Mouse (Mus musculus): ENCODE measurements around the gene Trim33. TPM values are rescaled to one million over a fixed set of nuclear protein-coding genes. Genes with fewer than 3 reads are reported as not detected.

Gene Trim33
- total and polyA plus RNA-seq, 2 experiments from 2014 or later, result 5.5 to 22.8 TPM

DNA sequence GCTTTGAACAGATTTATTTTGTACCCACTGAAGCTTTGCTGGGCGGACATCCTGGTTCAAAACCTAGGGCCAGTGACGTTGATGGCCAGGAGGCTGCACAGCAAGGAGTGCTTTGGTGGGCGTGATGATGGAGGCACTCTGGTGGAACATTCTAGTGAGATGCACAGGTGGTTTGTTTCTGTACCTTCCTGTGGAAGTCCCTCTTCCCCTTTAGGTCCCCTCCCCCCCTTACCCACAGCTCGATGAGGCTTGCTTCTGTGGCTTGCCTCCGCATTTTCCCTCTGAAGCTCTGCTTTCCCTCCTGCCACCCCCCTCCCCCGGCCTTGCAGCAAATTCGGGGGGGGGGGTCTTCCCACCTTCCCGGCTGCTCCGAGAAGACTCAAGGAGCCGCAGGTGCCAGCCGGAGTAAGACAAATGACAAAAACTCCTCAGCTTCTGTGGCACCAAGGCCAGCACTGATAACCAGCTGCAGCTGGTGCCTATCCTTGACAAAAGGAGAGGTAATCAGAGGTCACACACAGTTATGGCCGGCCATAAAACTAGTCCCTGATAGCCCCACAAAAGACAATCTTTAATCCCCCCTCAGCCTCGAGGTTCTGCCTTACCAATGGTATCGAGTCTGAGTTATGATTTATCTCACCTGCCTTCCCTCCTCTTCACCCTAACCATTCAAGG lies 96.2 kb downstream of the Trim33 start:
- Histone ChIP-seq H3K4me2 (ENCODE audit: low read depth, low read length) (no peak overlapping the region), H3K4me3 (ENCODE audit: low read depth, low read length) (no peak overlapping the region), H3K36me3 (replicated peaks; ENCODE audit: control insufficient read depth, insufficient read depth, low read length) (no peaks in the 10 kb centered on the region), H3K27me3 (ENCODE audit: control insufficient read depth, insufficient read depth, low read length) (no peaks in the 10 kb centered on the region), H3K9ac (replicated peaks; ENCODE audit: low read depth, low read length) (no peak overlapping the region), H3K27ac (ENCODE audit: low read depth) (no peak overlapping the region), H3K4me1 (ENCODE audit: control insufficient read depth, insufficient read depth) (no peaks in the 10 kb centered on the region), H3K9me3 (replicated peaks; ENCODE audit: control insufficient read depth, low read length) (no peaks in the 10 kb centered on the region)
- ATAC-seq (ENCODE audit: insufficient read depth, low read depth) (no peak), DNase-seq (ENCODE audit: low spot score) (no peak)
- 51% methylated on average over 14 of the region's 14 CpGs for WGBS
- no peak for TF ChIP-seq CTCF (IDR thresholded peaks at IDR 0.05; ENCODE audit: low read depth)
- no peak for TF ChIP-seq EP300 (IDR thresholded peaks at IDR 0.05; ENCODE audit: low read depth)

DNA sequence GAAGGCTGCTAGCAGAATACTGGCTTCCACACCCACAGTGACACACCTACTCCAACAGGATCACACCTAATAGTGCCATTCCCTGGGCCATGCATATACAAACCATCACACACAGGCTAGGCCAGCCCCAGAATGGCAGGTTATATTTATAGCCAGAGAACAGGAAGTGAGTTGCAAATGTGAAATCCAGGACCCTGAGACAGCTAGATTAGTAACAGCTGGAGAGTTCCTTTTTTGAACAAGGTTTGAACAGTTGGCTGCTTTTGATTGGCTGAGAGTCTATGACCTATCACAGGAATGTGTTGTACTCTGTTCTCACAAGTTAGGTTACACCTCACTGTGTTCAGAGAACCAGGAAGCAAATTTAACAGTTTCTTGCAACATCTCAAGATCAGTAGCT lies 98.9 kb downstream of the Trim33 start:
- no peak overlapping the region for H3K4me2 ChIP-seq (ENCODE audit: low read depth, low read length)
- peak; percentile 36 for DNase-seq (ENCODE audit: low spot score)
- peak; percentile 49 for ATAC-seq (ENCODE audit: insufficient read depth, low read depth)
- no peak for TF ChIP-seq EP300 (IDR thresholded peaks at IDR 0.05; ENCODE audit: low read depth)
- no peak for TF ChIP-seq CTCF (IDR thresholded peaks at IDR 0.05; ENCODE audit: low read depth)
- H3K4me3 ChIP-seq (ENCODE audit: low read depth, low read length), result no peak overlapping the region
- H3K27ac ChIP-seq (ENCODE audit: low read depth), result no peak overlapping the region
- H3K9ac ChIP-seq (replicated peaks; ENCODE audit: low read depth, low read length), result no peak overlapping the region
- no peaks in the 10 kb centered on the region for H3K4me1 ChIP-seq (ENCODE audit: control insufficient read depth, insufficient read depth)
- no peaks in the 10 kb centered on the region for H3K36me3 ChIP-seq (replicated peaks; ENCODE audit: control insufficient read depth, insufficient read depth, low read length)
- 0 out of 2 replicates have a peak, but pooled peaks cover 5% of the 10 kb centered on the region for H3K9me3 ChIP-seq (replicated peaks; ENCODE audit: control insufficient read depth, low read length)
- no peaks in the 10 kb centered on the region for H3K27me3 ChIP-seq (ENCODE audit: control insufficient read depth, insufficient read depth, low read length)

DNA sequence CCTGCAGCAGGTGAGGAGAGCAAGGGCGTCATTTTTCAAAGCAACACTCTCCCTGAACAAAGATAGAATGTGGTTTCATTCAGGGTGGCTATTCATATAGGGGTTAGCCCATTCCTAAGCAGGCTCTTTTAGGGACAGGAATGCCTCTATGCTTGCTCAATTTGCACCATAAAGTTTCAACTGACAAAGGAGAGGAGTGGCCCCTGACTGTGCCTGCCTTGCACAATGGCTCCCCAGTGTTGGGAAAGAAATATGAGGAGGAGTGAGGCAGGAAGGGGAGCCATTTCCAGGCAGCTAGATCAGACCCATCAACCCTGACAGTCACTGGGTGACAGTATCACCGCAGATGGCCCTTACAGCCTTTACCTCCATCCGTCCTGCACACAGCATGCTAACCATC lies 100.3 kb downstream of the Trim33 start:
- WGBS, result 79% methylated on average over 3 of the region's 3 CpGs

DNA sequence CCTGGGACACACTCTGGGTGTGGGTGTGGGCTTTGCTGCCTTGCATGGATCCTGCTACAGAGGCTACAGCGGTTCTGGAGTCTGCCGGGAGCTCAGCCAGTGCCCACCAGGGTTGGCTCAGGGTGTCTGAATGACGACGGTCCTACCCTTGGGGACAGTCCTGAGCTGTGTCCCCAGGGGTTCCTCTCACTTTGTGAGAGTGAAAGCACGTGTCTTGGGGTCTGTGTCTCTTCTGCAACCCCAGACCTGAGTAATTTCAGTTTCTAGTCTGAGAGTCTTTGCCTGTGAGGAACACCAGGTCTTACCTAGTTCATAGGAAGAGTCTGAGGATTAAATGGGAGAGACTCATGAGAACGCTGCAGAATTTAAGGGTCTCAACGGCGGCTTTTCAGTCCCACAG lies 101.7 kb downstream of the Trim33 start:
- Histone ChIP-seq H3K4me2 (ENCODE audit: low read depth, low read length) (no peak overlapping the region), H3K9ac (replicated peaks; ENCODE audit: low read depth, low read length) (no peak overlapping the region), H3K4me3 (ENCODE audit: low read depth, low read length) (no peak overlapping the region), H3K27ac (ENCODE audit: low read depth) (no peak overlapping the region), H3K9me3 (replicated peaks; ENCODE audit: control insufficient read depth, low read length) (0 out of 2 replicates have a peak, but pooled peaks cover 6% of the 10 kb centered on the region), H3K36me3 (replicated peaks; ENCODE audit: control insufficient read depth, insufficient read depth, low read length) (no peaks in the 10 kb centered on the region), H3K27me3 (ENCODE audit: control insufficient read depth, insufficient read depth, low read length) (no peaks in the 10 kb centered on the region), H3K4me1 (ENCODE audit: control insufficient read depth, insufficient read depth) (no peaks in the 10 kb centered on the region)
- no peak for ATAC-seq (ENCODE audit: insufficient read depth, low read depth)
- DNase-seq (ENCODE audit: low spot score), result no peak
- no peak for TF ChIP-seq EP300 (IDR thresholded peaks at IDR 0.05; ENCODE audit: low read depth)
- TF ChIP-seq CTCF (IDR thresholded peaks at IDR 0.05; ENCODE audit: low read depth), result no peak
- 85% methylated on average over 8 of the region's 8 CpGs for WGBS

More for the DNA sequence above, 100.3 kb downstream of the Trim33 start:
- H3K4me1 ChIP-seq (ENCODE audit: control insufficient read depth, insufficient read depth), result no peaks in the 10 kb centered on the region
- no peak overlapping the region for H3K9ac ChIP-seq (replicated peaks; ENCODE audit: low read depth, low read length)
- no peaks in the 10 kb centered on the region for H3K27me3 ChIP-seq (ENCODE audit: control insufficient read depth, insufficient read depth, low read length)
- no peaks in the 10 kb centered on the region for H3K36me3 ChIP-seq (replicated peaks; ENCODE audit: control insufficient read depth, insufficient read depth, low read length)
- no peak overlapping the region for H3K4me2 ChIP-seq (ENCODE audit: low read depth, low read length)
- DNase-seq (ENCODE audit: low spot score) (no peak), ATAC-seq (ENCODE audit: insufficient read depth, low read depth) (no peak)
- H3K4me3 ChIP-seq (ENCODE audit: low read depth, low read length), result no peak overlapping the region
- no peak overlapping the region for H3K27ac ChIP-seq (ENCODE audit: low read depth)
- H3K9me3 ChIP-seq (replicated peaks; ENCODE audit: control insufficient read depth, low read length), result 0 out of 2 replicates have a peak, but pooled peaks cover 6% of the 10 kb centered on the region
- TF ChIP-seq EP300 (IDR thresholded peaks at IDR 0.05; ENCODE audit: low read depth) (no peak), CTCF (IDR thresholded peaks at IDR 0.05; ENCODE audit: low read depth) (no peak)

DNA sequence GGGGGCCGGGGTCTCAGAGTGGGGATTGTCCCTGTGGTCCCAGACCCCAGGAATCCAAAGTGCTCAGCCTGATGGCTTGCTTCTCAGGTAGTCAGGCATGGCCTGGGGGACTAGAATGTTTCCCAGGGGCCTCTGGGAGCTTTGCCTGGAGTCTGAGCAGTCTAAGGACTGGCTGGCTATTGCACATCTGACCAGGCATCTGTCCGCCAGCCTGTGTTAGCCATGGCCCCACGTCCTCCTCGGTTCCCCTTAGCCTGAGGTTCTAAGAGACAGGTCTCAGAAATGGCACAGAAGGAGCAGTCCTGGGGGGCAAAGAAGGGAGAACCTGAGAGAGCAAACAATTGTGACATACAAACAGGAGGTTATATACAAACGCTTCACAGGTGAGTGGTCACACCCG lies 102.3 kb downstream of the Trim33 start:
- no peak overlapping the region for H3K27ac ChIP-seq (ENCODE audit: low read depth)
- no peaks in the 10 kb centered on the region for H3K36me3 ChIP-seq (replicated peaks; ENCODE audit: control insufficient read depth, insufficient read depth, low read length)
- WGBS, result 93% methylated on average over 6 of the region's 6 CpGs
- H3K9me3 ChIP-seq (replicated peaks; ENCODE audit: control insufficient read depth, low read length), result 0 out of 2 replicates have a peak, but pooled peaks cover 6% of the 10 kb centered on the region
- TF ChIP-seq EP300 (IDR thresholded peaks at IDR 0.05; ENCODE audit: low read depth) (no peak), CTCF (IDR thresholded peaks at IDR 0.05; ENCODE audit: low read depth) (no peak)
- no peak overlapping the region for H3K4me3 ChIP-seq (ENCODE audit: low read depth, low read length)
- H3K4me1 ChIP-seq (ENCODE audit: control insufficient read depth, insufficient read depth), result no peaks in the 10 kb centered on the region
- H3K27me3 ChIP-seq (ENCODE audit: control insufficient read depth, insufficient read depth, low read length), result no peaks in the 10 kb centered on the region
- H3K4me2 ChIP-seq (ENCODE audit: low read depth, low read length), result no peak overlapping the region
- no peak overlapping the region for H3K9ac ChIP-seq (replicated peaks; ENCODE audit: low read depth, low read length)
- ATAC-seq (ENCODE audit: insufficient read depth, low read depth) (no peak), DNase-seq (ENCODE audit: low spot score) (no peak)
